Mouse (Mus musculus) regulatory T cell (primary cell): ENCODE results near the gene Swsap1.

Source experiments
- in situ Hi-C: fragments of 300-600 bp; cut with MboI, MseI; formaldehyde crosslinking; loops from one replicate; pipeline ENCODE4 v1.15.1; 2025; ENCODE audit warnings: high pct_unique_total_duplicates

Gene Swsap1

GRCm38 (mm10) chr9:22004546-22004945 lies 49.0 kb downstream of the Swsap1 start:
- in situ Hi-C loops, result loop anchor here (5.0 kb wide), 1 partner anchor 87 kb away; the partner anchor contains the start of gene Rab3d
